Mouse (Mus musculus): ENCODE data around the gene Ccrl2.

Gene Ccrl2

GRCm38 (mm10) chr9:111058943-111059556 is 1.7 kb upstream of the Ccrl2 start:
- DNase-seq (ENCODE audit: low spot score in 2 of 2): no peak

- DNase-seq (ENCODE audit: low spot score in 2 of 2): no peak
Observed at GRCm38 (mm10) chr9:111057544-111058370, 438 bp upstream of the Ccrl2 start.

- no peak for DNase-seq (ENCODE audit: low spot score in 2 of 2)
Observed at GRCm38 (mm10) chr9:111056519-111056797, 861 bp downstream of the Ccrl2 start.

- DNase-seq (ENCODE audit: low spot score in 2 of 2): no peak
Observed at GRCm38 (mm10) chr9:111055800-111056518, 1.4 kb downstream of the Ccrl2 start.

GRCm38 (mm10) chr9:111054923-111055322 is 2.4 kb downstream of the Ccrl2 start:
- no peak for DNase-seq (ENCODE audit: low spot score in 2 of 2)

GRCm38 (mm10) chr9:111048452-111048851 is 8.9 kb downstream of the Ccrl2 start:
- DNase-seq (ENCODE audit: low spot score in 2 of 2): no peak

GRCm38 (mm10) chr9:111047266-111047665 is 10.1 kb downstream of the Ccrl2 start:
- no peak for DNase-seq (ENCODE audit: low spot score in 2 of 2)

- no peak for DNase-seq (ENCODE audit: low spot score in 2 of 2)
Observed at GRCm38 (mm10) chr9:111046222-111046621, 11.1 kb downstream of the Ccrl2 start.

- DNase-seq (ENCODE audit: low spot score in 2 of 2): no peak
Observed at GRCm38 (mm10) chr9:111042266-111042665, 15.1 kb downstream of the Ccrl2 start.

- DNase-seq (ENCODE audit: low spot score in 2 of 2): no peak
Observed at GRCm38 (mm10) chr9:111039966-111040365, 17.4 kb downstream of the Ccrl2 start.

GRCm38 (mm10) chr9:111033717-111034116 is 23.6 kb downstream of the Ccrl2 start:
- DNase-seq (ENCODE audit: low spot score in 2 of 2): no peak

GRCm38 (mm10) chr9:111026791-111027190 is 30.5 kb downstream of the Ccrl2 start:
- no peak for DNase-seq (ENCODE audit: low spot score in 2 of 2)

- no peak for DNase-seq (ENCODE audit: low spot score in 2 of 2)
Observed at GRCm38 (mm10) chr9:111019022-111019421, 38.3 kb downstream of the Ccrl2 start, which contains the start of gene Ltf. Ltf (plus strand) TSS chr9:111019271.

GRCm38 (mm10) chr9:111015658-111016057 is 41.7 kb downstream of the Ccrl2 start:
- DNase-seq (ENCODE audit: low spot score in 2 of 2): no peak

GRCm38 (mm10) chr9:111012041-111012440 is 45.3 kb downstream of the Ccrl2 start:
- no peak for DNase-seq (ENCODE audit: low spot score in 2 of 2)

GRCm38 (mm10) chr9:111011550-111011949 is 45.8 kb downstream of the Ccrl2 start:
- no peak for DNase-seq (ENCODE audit: low spot score in 2 of 2)

- no peak for DNase-seq (ENCODE audit: low spot score in 2 of 2)
Observed at GRCm38 (mm10) chr9:111009763-111010162, 47.6 kb downstream of the Ccrl2 start.

- no peak for DNase-seq (ENCODE audit: low spot score in 2 of 2)
Observed at GRCm38 (mm10) chr9:111006544-111006943, 50.8 kb downstream of the Ccrl2 start.
